Mouse (Mus musculus) intestine, postnatal 0 days (tissue): ENCODE results near the gene Olfr1065. TPM values are rescaled to one million over a fixed set of nuclear protein-coding genes. Genes with fewer than 3 reads are reported as not detected.
"Not testable (repeated sequence)": the region's sequence is repeated elsewhere in the genome, so short reads cannot be mapped to it uniquely, and the experiment has no call there.

ENCODE experiments used
- ATAC-seq: fragments of 200-750 bp; cut with Nextera tagmentation; 2 replicates; pipeline ENCODE4 v1.8.0; 2017; ENCODE audit warnings: mild to moderate bottlenecking, moderate TSS enrichment, moderate library complexity
- H3K27ac ChIP-seq: fragments of 300-500 bp; sonication (generic); 2 replicates; pipeline ENCODE4 v1.5.1; 2014; ENCODE audit warnings: mild to moderate bottlenecking, low read depth, low read length, moderate library complexity
- H3K27me3 ChIP-seq: fragments of 300-500 bp; sonication (generic); replicated peaks from 2 replicates; pipeline ENCODE4 v1.6.1; 2014; ENCODE audit warnings: low read length, mixed read lengths; ENCODE audit not compliant: control insufficient read depth, insufficient read depth
- H3K36me3 ChIP-seq: fragments of 300-500 bp; sonication (generic); 2 replicates; pipeline ENCODE4 v1.6.1; 2014; ENCODE audit warnings: mild to moderate bottlenecking, moderate library complexity; ENCODE audit not compliant: control insufficient read depth, insufficient read depth
- H3K4me1 ChIP-seq: fragments of 300-500 bp; sonication (generic); replicated peaks from 2 replicates; pipeline ENCODE4 v1.6.1; 2014; ENCODE audit warnings: antibody characterized with exemption, low read length, mixed read lengths; ENCODE audit not compliant: control insufficient read depth, insufficient read depth
- H3K4me2 ChIP-seq: fragments of 300-500 bp; sonication (generic); replicated peaks from 2 replicates; pipeline ENCODE4 v1.6.1; 2014; ENCODE audit warnings: low read depth, mild to moderate bottlenecking, moderate library complexity
- H3K4me3 ChIP-seq: fragments of 300-500 bp; sonication (generic); 2 replicates; pipeline ENCODE4 v1.5.1; 2014; ENCODE audit warnings: low read depth, low read length
- H3K9ac ChIP-seq: fragments of 300-500 bp; sonication (generic); 2 replicates; pipeline ENCODE4 v1.6.1; 2014; ENCODE audit warnings: mild to moderate bottlenecking, low read depth, low read length
- H3K9me3 ChIP-seq: fragments of 300-500 bp; sonication (generic); 2 replicates; pipeline ENCODE4 v1.6.1; 2016; ENCODE audit warnings: mixed run types; ENCODE audit not compliant: control insufficient read depth
- CTCF ChIP-seq: sonication (generic); IDR thresholded peaks from 2 replicates; pipeline ENCODE4 v1.5.1; 2016; ENCODE audit warnings: low read depth, mild to moderate bottlenecking, control low read depth, antibody characterized with exemption, moderate library complexity
- WGBS: fragments of 180-500 bp; shearing (Covaris S2); extraction: QIAGEN DNeasy Blood & Tissue Kit; methylation state at CpG from one replicate; pipeline ENCODE4 v1.1.7; 2014; 5-methylcytosine and 5-hydroxymethylcytosine counted together
- polyA plus RNA-seq: library from polyadenylated mRNA; unstranded; fragments of >200 nt; fragmentation: Nextera tagmentation; extraction: Ambion mirVana; gene quantifications from 2 replicates; pipeline ENCODE4 v1.2.1, GENCODE M21; 2015

Olfr1065 gene
- not detected in 2 replicates for polyA plus RNA-seq

DNA sequence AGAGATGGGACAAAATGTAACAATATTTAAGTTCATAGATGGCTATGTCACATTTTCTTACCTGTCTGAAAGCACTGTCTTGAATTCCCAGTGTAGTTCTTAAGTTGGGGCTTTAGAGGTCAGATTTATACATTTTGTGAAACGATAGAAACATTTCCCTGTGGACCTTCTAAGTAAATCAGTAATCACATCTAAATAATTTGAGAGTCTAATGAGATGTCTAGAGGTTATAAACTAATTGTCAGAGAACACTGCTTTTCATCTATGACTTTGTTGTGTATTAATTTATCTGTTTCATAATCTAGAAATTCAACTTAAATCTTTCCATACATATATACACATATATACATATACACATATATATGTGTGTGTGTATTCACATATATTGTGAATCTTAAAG is at the start of gene Olfr1065:
Gene Olfr1065 (minus strand): TSS at position 101 of the 400 bp plus-strand sequence.
- H3K9ac ChIP-seq, H3K4me2 ChIP-seq, H3K9me3 ChIP-seq, H3K27ac ChIP-seq, H3K4me3 ChIP-seq, H3K27me3 ChIP-seq, ATAC-seq, H3K36me3 ChIP-seq, H3K4me1 ChIP-seq: not testable (repeated sequence)
- WGBS, result no CpG with 5 or more reads among the region's 1 CpGs

DNA sequence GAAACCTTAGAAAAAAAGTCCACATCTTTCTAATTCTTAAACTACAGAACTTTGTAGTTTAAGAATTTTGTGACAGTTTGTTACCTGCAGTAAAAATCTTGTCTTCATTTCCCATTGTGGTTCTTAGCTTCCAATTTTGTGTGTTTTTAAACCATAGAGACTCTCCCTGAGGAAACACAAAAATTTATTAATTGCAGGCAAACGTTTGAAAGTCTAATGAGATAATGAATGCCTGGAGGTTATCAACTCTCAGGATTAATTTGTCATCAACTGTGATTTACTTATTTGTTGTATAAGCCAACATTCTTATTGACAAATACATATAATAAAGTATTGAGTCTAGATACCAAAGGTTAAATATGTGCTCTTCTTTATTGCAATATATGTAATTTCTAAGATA is 36.9 kb upstream of the Olfr1065 start, which contains the start of gene Olfr228:
Gene Olfr228 (minus strand): TSS at position 101 of the 400 bp plus-strand sequence.
- no peak for TF ChIP-seq CTCF

DNA sequence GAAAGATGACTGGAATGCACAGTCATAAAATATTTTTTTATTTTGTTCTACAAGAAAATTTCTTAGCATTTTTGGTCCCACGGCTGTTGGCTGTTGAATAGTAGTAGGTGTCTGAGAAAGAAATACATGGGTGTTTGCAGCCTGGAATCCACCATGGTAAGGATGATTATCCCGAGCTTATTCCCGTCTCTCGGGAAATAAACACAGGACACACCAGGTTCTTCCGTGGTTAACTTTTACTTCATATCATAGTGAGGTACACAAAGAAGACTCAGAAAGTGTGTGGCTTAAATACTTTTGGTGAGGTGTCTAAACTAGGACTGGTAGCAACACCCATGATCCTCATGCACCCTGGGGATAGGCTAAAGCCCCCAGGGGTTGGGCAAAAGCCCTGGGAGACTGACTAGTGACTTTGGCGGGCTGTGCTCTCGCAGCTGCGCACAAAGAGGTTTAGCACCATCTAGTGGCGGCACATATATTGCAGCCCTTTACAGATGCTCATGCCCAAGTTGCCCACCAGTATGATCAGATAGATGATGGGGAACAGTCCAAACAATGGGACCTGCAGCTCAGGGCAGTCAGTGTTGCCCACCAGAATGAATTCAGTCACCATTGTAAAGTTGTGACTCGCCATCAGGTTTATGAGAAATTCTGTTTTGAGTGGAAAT is 14.2 kb upstream of the Olfr1065 start:
- Histone ChIP-seq H3K27me3 (no peaks in the 10 kb centered on the region), H3K9me3 (no peaks in the 10 kb centered on the region), H3K27ac (no peak overlapping the region), H3K9ac (no peak overlapping the region), H3K4me2 (no peak overlapping the region; the same call in 1 of the 2 replicates), H3K4me3 (no peak overlapping the region), H3K36me3 (no peaks in the 10 kb centered on the region), H3K4me1 (no peaks in the 10 kb centered on the region)
- 30% methylated on average over 10 of the region's 10 CpGs for WGBS
- peak; percentile 78 for TF ChIP-seq CTCF
- ATAC-seq, result no peak

More for the DNA sequence above, 36.9 kb upstream of the Olfr1065 start, which contains the start of gene Olfr228:
- ATAC-seq, result no peak
- H3K4me3 ChIP-seq, result no peak within 1 kb of the TSS
- H3K9ac ChIP-seq, result no peak within 1 kb of the TSS
- no peak within 1 kb of the TSS for H3K4me2 ChIP-seq
- H3K36me3 ChIP-seq, result no peaks in the 10 kb centered on the region
- WGBS, result 30% methylated on average over 1 of the region's 1 CpGs
- no peaks in the 10 kb centered on the region for H3K27me3 ChIP-seq
- H3K4me1 ChIP-seq, result no peaks in the 10 kb centered on the region
- H3K9me3 ChIP-seq, result no peaks in the 10 kb centered on the region
- H3K27ac ChIP-seq, result no peak within 1 kb of the TSS

DNA sequence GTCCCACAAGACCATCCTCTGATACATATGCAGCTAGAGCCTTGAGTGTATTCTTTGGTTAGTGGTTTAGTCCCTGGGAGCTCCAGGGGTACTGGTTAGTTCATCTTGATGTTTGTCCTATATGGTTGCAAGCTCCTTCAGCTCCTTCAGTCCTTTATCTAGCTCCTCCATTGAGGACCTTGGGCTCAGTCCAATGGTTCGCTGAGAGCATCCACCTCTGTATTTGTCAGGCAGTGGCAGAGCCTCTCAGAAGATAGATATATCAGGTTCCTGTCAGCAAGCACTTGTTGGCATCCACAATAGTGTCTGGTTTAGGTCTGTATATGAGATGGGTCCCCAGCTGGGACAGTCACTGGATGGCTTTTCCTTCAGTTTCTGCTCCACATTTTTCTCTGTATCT is 10.0 kb upstream of the Olfr1065 start:
- no peaks in the 10 kb centered on the region for H3K36me3 ChIP-seq
- no peak overlapping the region for H3K4me3 ChIP-seq
- no peak overlapping the region for H3K27ac ChIP-seq
- WGBS, result 63% methylated on average over 1 of the region's 1 CpGs
- no peak overlapping the region for H3K4me2 ChIP-seq
- no peak overlapping the region for H3K9ac ChIP-seq
- no peaks in the 10 kb centered on the region for H3K9me3 ChIP-seq
- TF ChIP-seq CTCF, result no peak
- no peak for ATAC-seq
- H3K4me1 ChIP-seq, result no peaks in the 10 kb centered on the region
- no peaks in the 10 kb centered on the region for H3K27me3 ChIP-seq

DNA sequence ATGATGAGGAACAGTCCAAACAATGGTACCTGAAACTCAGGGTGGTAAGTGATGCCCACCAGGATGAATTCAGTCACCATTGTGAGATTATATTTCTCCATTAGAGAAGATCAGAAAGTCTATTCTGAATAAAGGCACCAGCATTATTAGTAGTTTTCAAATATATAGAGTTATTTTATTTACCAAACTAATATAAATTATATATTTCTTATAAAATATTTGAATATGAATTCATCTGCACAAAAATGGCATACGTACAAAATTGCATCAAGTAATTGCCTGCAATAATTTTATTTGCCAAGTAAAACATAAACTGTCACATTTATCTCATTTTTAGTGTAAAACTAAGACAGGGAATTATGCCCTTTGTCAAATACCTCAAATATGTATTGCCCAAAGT is 5.8 kb upstream of the Olfr1065 start, which contains the start of gene Olfr1066:
Gene Olfr1066 (minus strand): TSS at position 101 of the 400 bp plus-strand sequence.
- H3K27me3 ChIP-seq, result no peaks in the 10 kb centered on the region
- no peak for TF ChIP-seq CTCF
- no peaks in the 10 kb centered on the region for H3K36me3 ChIP-seq
- WGBS, result 79% methylated on average over 1 of the region's 1 CpGs
- no peak within 1 kb of the TSS for H3K9ac ChIP-seq
- no peaks in the 10 kb centered on the region for H3K9me3 ChIP-seq
- H3K4me1 ChIP-seq, result no peaks in the 10 kb centered on the region
- no peak within 1 kb of the TSS for H3K4me3 ChIP-seq
- H3K27ac ChIP-seq, result no peak within 1 kb of the TSS
- ATAC-seq, result no peak
- no peak within 1 kb of the TSS for H3K4me2 ChIP-seq

DNA sequence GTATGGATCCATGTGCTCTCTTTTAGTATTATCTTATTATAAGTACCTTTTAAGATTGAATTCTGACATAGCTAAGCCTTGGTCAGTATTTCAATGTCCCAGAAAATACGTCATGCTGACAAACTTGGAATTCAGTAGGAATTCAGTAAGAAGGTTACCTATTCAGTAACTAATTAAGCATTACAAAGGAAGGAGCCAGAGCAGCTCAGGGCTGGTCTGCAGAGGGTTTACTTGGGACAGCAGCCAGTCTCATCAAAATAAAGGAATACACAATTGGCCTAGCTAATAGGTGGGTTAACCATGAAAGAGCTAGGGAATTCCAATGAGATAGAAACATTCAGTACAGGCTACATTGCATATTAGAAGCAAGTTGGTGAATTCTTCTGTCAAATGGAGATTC is 8.3 kb downstream of the Olfr1065 start:
- not testable (repeated sequence) for H3K4me2 ChIP-seq, H3K9me3 ChIP-seq, ATAC-seq, H3K9ac ChIP-seq, H3K27me3 ChIP-seq, H3K27ac ChIP-seq, H3K4me1 ChIP-seq, H3K36me3 ChIP-seq, H3K4me3 ChIP-seq
- WGBS, result 77% methylated on average over 1 of the region's 1 CpGs

DNA sequence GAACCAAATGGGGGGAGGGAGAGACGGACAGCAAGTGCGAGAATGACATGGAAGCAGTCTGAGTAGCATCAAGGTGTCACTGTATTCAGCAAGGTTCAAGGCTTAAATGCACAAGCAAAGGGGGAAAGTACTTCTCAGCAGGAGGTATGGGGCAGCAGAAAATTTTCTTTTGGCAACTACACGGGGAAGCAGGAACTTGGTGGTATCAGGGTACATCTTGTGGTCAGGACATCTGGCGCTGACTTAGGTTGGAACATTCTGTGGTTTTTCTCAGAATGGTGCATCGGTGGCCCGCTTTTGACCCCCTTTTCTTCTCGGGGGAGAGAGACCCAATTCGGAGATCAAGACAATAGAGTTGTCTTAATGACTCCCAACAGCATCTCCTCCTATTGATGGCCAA is 21.9 kb downstream of the Olfr1065 start:
- H3K4me3 ChIP-seq, H3K9ac ChIP-seq, H3K4me1 ChIP-seq, H3K27me3 ChIP-seq, ATAC-seq, H3K4me2 ChIP-seq, H3K9me3 ChIP-seq, H3K36me3 ChIP-seq, H3K27ac ChIP-seq: not testable (repeated sequence)
- WGBS, result 94% methylated on average over 8 of the region's 8 CpGs

DNA sequence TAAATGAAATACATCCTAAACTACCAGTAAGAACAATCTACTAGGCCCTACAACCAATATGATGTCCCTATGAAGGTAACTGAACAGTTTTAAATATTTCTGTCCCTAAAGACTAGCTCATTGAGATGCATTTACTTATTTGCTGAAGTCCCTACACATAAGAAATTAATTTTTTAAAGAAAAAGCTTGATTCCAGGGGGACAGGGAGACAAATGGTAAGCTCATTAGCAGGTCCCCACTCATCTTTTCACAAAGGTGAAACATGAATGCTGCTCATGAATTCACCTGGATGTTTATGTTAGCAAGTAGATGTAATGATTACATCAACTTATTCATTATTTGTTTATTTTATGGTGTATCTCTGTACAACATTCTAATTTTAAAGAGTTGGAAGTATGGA is 23.7 kb downstream of the Olfr1065 start, which contains the start of gene Olfr1062:
Gene Olfr1062 (minus strand): TSS at position 101 of the 400 bp plus-strand sequence.
- H3K27ac ChIP-seq, H3K9me3 ChIP-seq, H3K4me1 ChIP-seq, H3K9ac ChIP-seq, H3K36me3 ChIP-seq, H3K27me3 ChIP-seq, H3K4me3 ChIP-seq, ATAC-seq, H3K4me2 ChIP-seq: not testable (repeated sequence)
